Mouse (Mus musculus) adrenal gland, postnatal 0 days (tissue): ENCODE data around the gene Stambp. TPM values are rescaled to one million over a fixed set of nuclear protein-coding genes. Genes with fewer than 3 reads are reported as not detected.

Experiments
- polyA plus RNA-seq: library from polyadenylated mRNA; unstranded; fragments of >200 nt; fragmentation: Nextera tagmentation; extraction: Ambion mirVana; gene quantifications from 2 replicates; pipeline ENCODE4 v1.2.1, GENCODE M21; 2015

Stambp gene
- polyA plus RNA-seq: 23.6 and 35.6 TPM in 2 replicates

GRCm38 (mm10) chr6:83572671-83573070, at the start of gene Stambp:
Gene Stambp (minus strand): TSS chr6:83572729.

GRCm38 (mm10) chr6:83536028-83536794, 36.3 kb downstream of the Stambp start, which contains the start of gene Actg2:
Gene Actg2 (minus strand): TSS chr6:83536265.

GRCm38 (mm10) chr6:83506258-83507167, 66.0 kb downstream of the Stambp start, which contains the start of gene Dguok:
Gene Dguok (minus strand): TSS chr6:83506969.

Other genes with a start within 250 kb of the Stambp start
- 18.6 and 19.4 TPM in 2 replicates for gene Mthfd2, start 246.8 kb downstream of the Stambp start, polyA plus RNA-seq
- 33.9 and 40.3 TPM in 2 replicates for gene Mob1a, start 246.7 kb downstream of the Stambp start, polyA plus RNA-seq
- gene Bola3, start 223.6 kb downstream of the Stambp start, polyA plus RNA-seq: 308 and 352 TPM in 2 replicates
- gene Tet3, start 113.6 kb downstream of the Stambp start, polyA plus RNA-seq: 25.0 and 26.5 TPM in 2 replicates
- gene Dguok, start 65.8 kb downstream of the Stambp start, polyA plus RNA-seq: 47.3 and 62.3 TPM in 2 replicates
- gene Actg2, start 36.5 kb downstream of the Stambp start, polyA plus RNA-seq: 3.4 and 20.0 TPM in 2 replicates
- gene Clec4f, start 83.5 kb upstream of the Stambp start, polyA plus RNA-seq: 1.5 and 2.8 TPM in 2 replicates
- not detected in 2 replicates for gene Cd207, start 105.1 kb upstream of the Stambp start, polyA plus RNA-seq
- not detected in 2 replicates for gene Vax2, start 138.5 kb upstream of the Stambp start, polyA plus RNA-seq
- gene Atp6v1b1, start 170.3 kb upstream of the Stambp start, polyA plus RNA-seq: 0.26 and 0.27 TPM in 2 replicates
- 0.11 and 0.22 TPM in 2 replicates for gene Ankrd53, start 189.9 kb upstream of the Stambp start, polyA plus RNA-seq
- gene Tex261, start 203.1 kb upstream of the Stambp start, polyA plus RNA-seq: 66.0 and 117 TPM in 2 replicates
- gene Nagk, start 222.3 kb upstream of the Stambp start, polyA plus RNA-seq: 89.9 and 97.9 TPM in 2 replicates